Mouse (Mus musculus): ENCODE measurements at regions not wholly inside any gene's neighbourhood (a gene's known extent, or its start where the extent isn't known, plus 50 kb on each side); places are given as distances from the start of the nearest gene placed in this dataset.

DNA sequence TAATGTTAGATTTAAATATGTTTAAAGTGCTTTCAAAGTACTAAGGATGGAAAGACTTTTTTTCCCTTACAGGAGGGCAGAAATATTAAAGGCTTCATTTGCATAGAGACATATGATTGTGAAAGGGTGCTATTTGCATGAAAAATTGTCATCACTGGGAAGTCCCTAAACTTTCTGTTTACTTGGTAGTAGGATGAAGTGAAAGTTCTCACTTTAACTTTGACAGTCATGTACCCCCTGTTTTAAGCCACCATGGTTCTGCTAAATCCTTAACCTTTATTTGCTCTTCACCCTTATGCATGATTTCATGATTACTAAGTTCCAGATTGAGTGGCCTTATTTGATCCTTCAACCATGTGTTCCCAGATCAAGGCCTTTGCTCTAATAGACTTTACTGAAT lies 132.6 kb upstream of the Egfl6 start:
- no peak overlapping the region for H3K27ac ChIP-seq (ENCODE audit: control insufficient read depth, insufficient read depth, low read depth, low read length)
- no peak for TF ChIP-seq CTCF (IDR thresholded peaks at IDR 0.05; ENCODE audit: control insufficient read depth, insufficient read depth, insufficient replicate concordance, low read depth, low read length)
- no peak for TF ChIP-seq POLR2A (IDR thresholded peaks at IDR 0.05; ENCODE audit: control insufficient read depth, low read depth, low read length)
- H3K36me3 ChIP-seq (ENCODE audit: control insufficient read depth, insufficient read depth, low read length): no peaks in the 10 kb centered on the region
- H3K4me1 ChIP-seq (ENCODE audit: control insufficient read depth, insufficient read depth, low read length): no peaks in the 10 kb centered on the region
- H3K4me3 ChIP-seq (ENCODE audit: control insufficient read depth, low read depth, low read length): no peak overlapping the region
- no peaks in the 10 kb centered on the region for H3K27me3 ChIP-seq (ENCODE audit: control insufficient read depth, insufficient read depth, low read length)

DNA sequence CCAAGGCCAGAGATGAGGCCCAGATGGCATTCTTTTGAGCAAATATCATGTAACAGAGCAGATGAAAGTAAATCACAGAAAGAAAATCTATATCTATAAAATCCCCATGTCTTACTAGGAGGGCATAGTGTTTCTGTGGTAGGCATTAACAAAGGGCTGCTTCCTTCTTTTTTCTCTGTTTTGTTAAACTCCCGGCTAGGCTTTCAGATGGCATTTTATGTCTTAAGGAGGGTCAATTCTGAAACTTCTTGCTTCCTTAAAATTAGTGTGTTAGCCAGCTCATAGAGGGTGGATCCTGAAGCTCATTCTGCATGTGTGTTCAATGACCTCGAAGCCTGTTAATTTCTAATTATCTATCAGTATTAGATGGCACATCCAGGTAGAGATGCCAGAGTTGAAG lies 123.8 kb upstream of the Egfl6 start:
- Histone ChIP-seq H3K4me1 (ENCODE audit: control insufficient read depth, insufficient read depth, low read length) (no peaks in the 10 kb centered on the region), H3K36me3 (ENCODE audit: control insufficient read depth, insufficient read depth, low read length) (no peaks in the 10 kb centered on the region), H3K4me3 (ENCODE audit: control insufficient read depth, low read depth, low read length) (no peak overlapping the region), H3K27me3 (ENCODE audit: control insufficient read depth, insufficient read depth, low read length) (no peaks in the 10 kb centered on the region), H3K27ac (ENCODE audit: control insufficient read depth, insufficient read depth, low read depth, low read length) (no peak overlapping the region)
- TF ChIP-seq POLR2A (IDR thresholded peaks at IDR 0.05; ENCODE audit: control insufficient read depth, low read depth, low read length): no peak
- TF ChIP-seq CTCF (IDR thresholded peaks at IDR 0.05; ENCODE audit: control insufficient read depth, insufficient read depth, insufficient replicate concordance, low read depth, low read length): no peak

DNA sequence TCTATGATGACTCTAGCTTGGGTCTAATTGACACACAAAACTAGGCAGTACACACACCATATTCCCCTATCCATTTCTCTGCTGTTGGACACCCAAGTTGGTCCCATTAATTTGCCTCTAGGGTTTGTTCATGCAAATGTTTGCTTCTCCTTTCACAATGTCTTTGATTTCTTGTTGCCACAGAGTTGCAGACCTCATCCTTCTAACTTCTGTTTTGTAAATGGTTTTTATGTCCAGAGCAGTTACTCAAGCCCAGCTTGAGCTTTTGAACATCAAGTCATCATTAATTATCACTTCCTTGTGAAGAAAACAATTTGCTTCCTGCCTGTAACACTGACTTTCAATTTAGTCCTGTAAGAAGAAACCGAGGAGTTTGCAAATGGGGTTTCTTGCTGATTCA lies 122.6 kb upstream of the Egfl6 start:
- H3K36me3 ChIP-seq (ENCODE audit: control insufficient read depth, insufficient read depth, low read length): no peaks in the 10 kb centered on the region
- H3K27ac ChIP-seq (ENCODE audit: control insufficient read depth, insufficient read depth, low read depth, low read length): no peak overlapping the region
- H3K4me1 ChIP-seq (ENCODE audit: control insufficient read depth, insufficient read depth, low read length): no peaks in the 10 kb centered on the region
- no peak for TF ChIP-seq POLR2A (IDR thresholded peaks at IDR 0.05; ENCODE audit: control insufficient read depth, low read depth, low read length)
- H3K27me3 ChIP-seq (ENCODE audit: control insufficient read depth, insufficient read depth, low read length): no peaks in the 10 kb centered on the region
- H3K4me3 ChIP-seq (ENCODE audit: control insufficient read depth, low read depth, low read length): no peak overlapping the region

DNA sequence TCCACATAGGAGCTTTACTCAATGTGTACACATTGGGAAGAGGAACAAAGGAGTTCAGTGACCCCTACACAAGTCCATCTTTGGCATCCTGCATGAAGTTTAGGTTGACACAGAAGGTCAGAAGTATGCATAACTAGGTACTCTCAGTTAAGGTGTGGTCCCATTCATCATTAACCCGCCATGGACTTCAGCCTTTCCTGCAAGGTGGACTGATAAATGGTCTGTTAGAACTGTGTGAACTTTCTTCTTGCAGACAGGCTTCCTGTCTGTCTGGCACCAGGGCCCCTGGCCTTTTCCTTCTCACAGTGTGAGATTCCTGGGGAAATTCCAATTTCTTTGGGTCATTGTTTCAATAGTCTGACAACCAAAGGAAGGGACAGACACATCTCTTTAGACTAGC lies 121.5 kb upstream of the Egfl6 start:
- H3K27me3 ChIP-seq (ENCODE audit: control insufficient read depth, insufficient read depth, low read length): no peaks in the 10 kb centered on the region
- TF ChIP-seq POLR2A (IDR thresholded peaks at IDR 0.05; ENCODE audit: control insufficient read depth, low read depth, low read length) (no peak), CTCF (IDR thresholded peaks at IDR 0.05; ENCODE audit: control insufficient read depth, insufficient read depth, insufficient replicate concordance, low read depth, low read length) (no peak)

DNA sequence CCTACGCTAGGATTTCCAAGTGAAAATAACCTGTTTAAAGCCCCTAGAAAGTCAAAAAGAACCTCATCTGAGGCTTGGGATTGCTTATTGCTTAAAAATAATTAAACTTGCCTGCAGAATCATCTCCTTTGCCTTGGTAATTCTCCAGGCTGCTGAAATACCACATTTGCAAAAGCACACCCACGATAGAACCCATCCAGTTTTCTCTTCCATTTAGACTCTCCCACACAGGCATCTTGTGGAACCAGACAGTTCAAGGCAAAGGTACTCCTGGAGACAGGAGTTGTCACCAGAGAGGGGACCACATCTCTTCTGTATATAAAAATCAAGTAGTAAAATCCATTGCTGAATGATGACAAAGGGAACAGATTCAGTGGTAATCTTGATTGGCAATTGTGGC lies 118.8 kb upstream of the Egfl6 start:
- Histone ChIP-seq H3K4me1 (ENCODE audit: control insufficient read depth, insufficient read depth, low read length) (no peaks in the 10 kb centered on the region), H3K36me3 (ENCODE audit: control insufficient read depth, insufficient read depth, low read length) (no peaks in the 10 kb centered on the region), H3K4me3 (ENCODE audit: control insufficient read depth, low read depth, low read length) (no peak overlapping the region), H3K27ac (ENCODE audit: control insufficient read depth, insufficient read depth, low read depth, low read length) (no peak overlapping the region), H3K27me3 (ENCODE audit: control insufficient read depth, insufficient read depth, low read length) (no peaks in the 10 kb centered on the region)
- no peak for TF ChIP-seq POLR2A (IDR thresholded peaks at IDR 0.05; ENCODE audit: control insufficient read depth, low read depth, low read length)

More for the DNA sequence above, 121.5 kb upstream of the Egfl6 start:
- no peaks in the 10 kb centered on the region for H3K4me1 ChIP-seq (ENCODE audit: control insufficient read depth, insufficient read depth, low read length)
- H3K27ac ChIP-seq (ENCODE audit: control insufficient read depth, insufficient read depth, low read depth, low read length): no peak overlapping the region
- no peak overlapping the region for H3K4me3 ChIP-seq (ENCODE audit: control insufficient read depth, low read depth, low read length)
- no peaks in the 10 kb centered on the region for H3K36me3 ChIP-seq (ENCODE audit: control insufficient read depth, insufficient read depth, low read length)

DNA sequence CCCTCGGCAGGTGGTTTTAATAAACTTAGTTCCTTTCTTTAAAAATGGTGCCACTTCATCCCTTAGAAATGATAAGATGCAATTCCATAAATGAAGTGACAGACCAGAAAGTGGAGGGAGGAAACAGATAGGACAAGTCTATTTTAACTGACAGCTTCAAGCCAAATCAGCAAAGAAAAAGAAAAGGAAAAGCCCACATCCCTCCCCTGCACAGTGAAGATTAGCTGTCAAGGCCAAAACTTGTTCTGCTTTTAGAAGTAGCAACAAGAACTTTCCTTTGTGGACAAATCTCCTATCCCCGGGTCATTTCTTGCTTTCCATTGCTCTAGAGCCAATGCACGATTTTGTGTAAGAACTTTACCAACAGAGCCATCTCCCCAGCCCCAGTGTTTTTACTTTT lies 108.7 kb upstream of the Egfl6 start:
- Histone ChIP-seq H3K36me3 (ENCODE audit: control insufficient read depth, insufficient read depth, low read length) (no peaks in the 10 kb centered on the region), H3K4me1 (ENCODE audit: control insufficient read depth, insufficient read depth, low read length) (no peaks in the 10 kb centered on the region), H3K27ac (ENCODE audit: control insufficient read depth, insufficient read depth, low read depth, low read length) (no peak overlapping the region), H3K27me3 (ENCODE audit: control insufficient read depth, insufficient read depth, low read length) (no peaks in the 10 kb centered on the region), H3K4me3 (ENCODE audit: control insufficient read depth, low read depth, low read length) (no peak overlapping the region)
- TF ChIP-seq CTCF (IDR thresholded peaks at IDR 0.05; ENCODE audit: control insufficient read depth, insufficient read depth, insufficient replicate concordance, low read depth, low read length): no peak

GRCm38 (mm10) chrX:166688779-166689178 lies 103.3 kb upstream of the Egfl6 start:
- Histone ChIP-seq H3K4me1 (ENCODE audit: control insufficient read depth, insufficient read depth, low read length) (no peaks in the 10 kb centered on the region), H3K4me3 (ENCODE audit: control insufficient read depth, low read depth, low read length) (no peak overlapping the region), H3K27ac (ENCODE audit: control insufficient read depth, insufficient read depth, low read depth, low read length) (no peak overlapping the region), H3K27me3 (ENCODE audit: control insufficient read depth, insufficient read depth, low read length) (no peaks in the 10 kb centered on the region), H3K36me3 (ENCODE audit: control insufficient read depth, insufficient read depth, low read length) (no peaks in the 10 kb centered on the region)
- TF ChIP-seq POLR2A (IDR thresholded peaks at IDR 0.05; ENCODE audit: control insufficient read depth, low read depth, low read length): no peak
- no peak for TF ChIP-seq CTCF (IDR thresholded peaks at IDR 0.05; ENCODE audit: control insufficient read depth, insufficient read depth, insufficient replicate concordance, low read depth, low read length)

DNA sequence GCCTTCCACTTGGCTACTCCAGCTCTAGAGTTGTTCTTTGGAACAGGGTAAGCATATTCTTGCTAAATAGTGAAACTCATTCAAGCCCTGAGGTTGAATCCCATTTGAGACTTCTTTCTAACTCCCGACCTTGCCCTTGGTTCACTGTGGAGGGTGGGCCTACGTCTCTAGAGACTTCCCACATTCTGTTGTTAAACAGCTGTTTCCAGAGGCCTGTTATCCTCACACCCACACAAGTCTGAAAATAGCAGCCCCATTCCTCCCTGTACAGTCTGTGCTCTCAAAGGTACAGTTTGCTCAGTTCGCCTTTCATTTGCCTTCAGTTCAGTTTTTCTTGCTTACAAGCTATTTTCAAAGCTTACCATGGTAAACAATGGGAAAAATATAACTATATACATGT lies 87.9 kb upstream of the Egfl6 start:
- Histone ChIP-seq H3K27me3 (ENCODE audit: control insufficient read depth, insufficient read depth, low read length) (no peaks in the 10 kb centered on the region), H3K36me3 (ENCODE audit: control insufficient read depth, insufficient read depth, low read length) (no peaks in the 10 kb centered on the region), H3K4me3 (ENCODE audit: control insufficient read depth, low read depth, low read length) (no peak overlapping the region), H3K27ac (ENCODE audit: control insufficient read depth, insufficient read depth, low read depth, low read length) (no peak overlapping the region), H3K4me1 (ENCODE audit: control insufficient read depth, insufficient read depth, low read length) (no peaks in the 10 kb centered on the region)
- no peak for TF ChIP-seq CTCF (IDR thresholded peaks at IDR 0.05; ENCODE audit: control insufficient read depth, insufficient read depth, insufficient replicate concordance, low read depth, low read length)
- no peak for TF ChIP-seq POLR2A (IDR thresholded peaks at IDR 0.05; ENCODE audit: control insufficient read depth, low read depth, low read length)

All from testis, adult 2 months (tissue).